Mouse (Mus musculus) heart, postnatal 10 days (tissue): ENCODE results near the gene 4931409K22Rik. TPM values are rescaled to one million over a fixed set of nuclear protein-coding genes. Genes with fewer than 3 reads are reported as not detected.

Experiments used
- DNase-seq, 2 experiments: peaks; one replicate each; pipeline ENCODE4 v3.0.0; 2021
- intact Hi-C: fragments of 180-260 bp; cut with DNase I; formaldehyde crosslinking; loops from one replicate; pipeline ENCODE4 v1.15.1; 2025
- total RNA-seq, 2 experiments: library from RNA; stranded (reverse); gene quantifications; 2 replicates each; pipeline ENCODE4 v1.2.3; 2021

4931409K22Rik gene
- total RNA-seq, 2 experiments from 2014 or later = not detected

- DNase-seq = peak; percentile 56 to 61
- intact Hi-C loops = no loop called here
Observed at GRCm38 (mm10) chr5:24550598-24551316, 5.9 kb downstream of the 4931409K22Rik start.

- no peak for DNase-seq
- intact Hi-C loops = no loop called here
Observed at GRCm38 (mm10) chr5:24542643-24543042, 14.0 kb downstream of the 4931409K22Rik start.

- intact Hi-C loops = no loop called here
- no peak for DNase-seq
Observed at GRCm38 (mm10) chr5:24541144-24541569, 15.5 kb downstream of the 4931409K22Rik start.

- DNase-seq = peak; percentile 88 to 90
- intact Hi-C loops = no loop called here
Observed at GRCm38 (mm10) chr5:24540387-24541143, 16.0 kb downstream of the 4931409K22Rik start, which contains the start of gene Asb10. Gene Asb10 (minus strand): TSS chr5:24540978.

GRCm38 (mm10) chr5:24539571-24540296, 16.9 kb downstream of the 4931409K22Rik start:
- DNase-seq = no peak
- intact Hi-C loops = no loop called here

GRCm38 (mm10) chr5:24537618-24538017, 19.0 kb downstream of the 4931409K22Rik start:
- DNase-seq = peak; percentile 60 to 62
- intact Hi-C loops = no loop called here

GRCm38 (mm10) chr5:24536511-24536910, 20.1 kb downstream of the 4931409K22Rik start:
- intact Hi-C loops = no loop called here
- DNase-seq = no peak

- DNase-seq = no peak
- intact Hi-C loops = no loop called here
Observed at GRCm38 (mm10) chr5:24535731-24536130, 20.9 kb downstream of the 4931409K22Rik start.

GRCm38 (mm10) chr5:24534292-24534691, 22.3 kb downstream of the 4931409K22Rik start:
- intact Hi-C loops = loop anchor here (5.0 kb wide), 1 partner anchor 118 kb away; no protein-coding TSS in a partner anchor
- no peak for DNase-seq

- intact Hi-C loops = loop anchor here (5.0 kb wide), 1 partner anchor 119 kb away; no protein-coding TSS in a partner anchor
- DNase-seq = no peak
Observed at GRCm38 (mm10) chr5:24533391-24533790, 23.2 kb downstream of the 4931409K22Rik start.

- DNase-seq = peak; percentile 94 to 98
- intact Hi-C loops = loop anchor here (1.0 to 5.0 kb wide), 3 partner anchors 47 to 122 kb away; no protein-coding TSS in a partner anchor
Observed at GRCm38 (mm10) chr5:24530042-24530689, 26.4 kb downstream of the 4931409K22Rik start.

GRCm38 (mm10) chr5:24527780-24528179, 28.8 kb downstream of the 4931409K22Rik start:
- no peak for DNase-seq
- intact Hi-C loops = no loop called here

GRCm38 (mm10) chr5:24526889-24527230, 29.7 kb downstream of the 4931409K22Rik start, which contains the start of gene Gbx1:
Gene Gbx1 (minus strand): TSS chr5:24527202.
- intact Hi-C loops = no loop called here
- peak; percentile 36 to 41 for DNase-seq

GRCm38 (mm10) chr5:24526190-24526888, 30.3 kb downstream of the 4931409K22Rik start:
- intact Hi-C loops = no loop called here
- no peak for DNase-seq

GRCm38 (mm10) chr5:24525360-24526189, 31.0 kb downstream of the 4931409K22Rik start:
- DNase-seq = no peak
- intact Hi-C loops = no loop called here

- intact Hi-C loops = no loop called here
Observed at GRCm38 (mm10) chr5:24524522-24524921, 32.1 kb downstream of the 4931409K22Rik start.

GRCm38 (mm10) chr5:24523806-24524205, 32.8 kb downstream of the 4931409K22Rik start:
- intact Hi-C loops = no loop called here
- no peak for DNase-seq

More at GRCm38 (mm10) chr5:24524522-24524921, 32.1 kb downstream of the 4931409K22Rik start:
- DNase-seq = no peak

- intact Hi-C loops = no loop called here
- no peak for DNase-seq
Observed at GRCm38 (mm10) chr5:24521366-24521765, 35.2 kb downstream of the 4931409K22Rik start.

GRCm38 (mm10) chr5:24512271-24512670, 44.3 kb downstream of the 4931409K22Rik start:
- intact Hi-C loops = no loop called here
- DNase-seq = peak; percentile 60 to 63
